Mouse (Mus musculus) bone marrow, adult 2 months (tissue): ENCODE data around the gene Nek4.

ENCODE experiments used
- CTCF ChIP-seq: fragments of 200-500 bp; IDR thresholded peaks from 2 replicates; pipeline ENCODE4 v1.5.1; 2011; ENCODE audit warnings: low read length, control low read depth; ENCODE audit not compliant: control insufficient read depth, insufficient read depth
- POLR2A ChIP-seq: fragments of 200-500 bp; IDR thresholded peaks from 2 replicates; pipeline ENCODE4 v1.6.1; 2011; ENCODE audit warnings: low read depth, mild to moderate bottlenecking, control low read depth, low read length, borderline replicate concordance; ENCODE audit not compliant: control insufficient read depth

DNA sequence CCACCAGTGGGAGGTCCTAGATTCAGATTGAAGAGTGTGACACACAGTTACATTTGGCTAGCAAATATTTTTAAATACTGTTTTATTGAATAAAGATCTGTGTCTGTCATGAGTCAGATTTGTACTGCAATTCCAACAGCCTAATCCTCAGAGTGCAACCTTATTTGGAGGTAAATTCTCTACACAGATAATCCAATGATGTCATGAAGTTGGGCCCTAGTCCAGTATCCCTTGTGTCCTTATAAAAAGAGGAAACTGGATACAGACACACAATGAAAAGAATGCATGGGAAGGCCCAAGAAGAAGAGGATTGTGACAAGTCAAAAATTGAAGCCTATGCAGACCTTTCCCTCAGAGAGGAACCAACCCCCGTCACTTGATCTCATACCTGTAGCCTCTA is 34.7 kb upstream of the Nek4 start:
- TF ChIP-seq POLR2A = no peak
- TF ChIP-seq CTCF = no peak
